Mouse (Mus musculus) testis, adult 2 months (tissue): ENCODE results near the gene Lama2.

Experiments
- CTCF ChIP-seq: fragments of 200-500 bp; IDR thresholded peaks from 2 replicates; pipeline ENCODE4 v1.5.1; 2012; ENCODE audit warnings: low read depth, mild to moderate bottlenecking, inconsistent platforms, low read length, moderate library complexity; ENCODE audit not compliant: control insufficient read depth, insufficient read depth, insufficient replicate concordance
- POLR2A ChIP-seq: fragments of 200-500 bp; IDR thresholded peaks from 2 replicates; pipeline ENCODE4 v1.6.1; 2012; ENCODE audit warnings: low read depth, mild to moderate bottlenecking, inconsistent platforms, low read length, moderate library complexity; ENCODE audit not compliant: control insufficient read depth

- TF ChIP-seq POLR2A (no peak), CTCF (no peak)
These were observed 515.7 kb downstream of the Lama2 start for GRCm38 (mm10) chr10:27103811-27104210.
